Mouse (Mus musculus) CH12.LX (cell line): ENCODE results near the gene Rtf2. TPM values are rescaled to one million over a fixed set of nuclear protein-coding genes. Genes with fewer than 3 reads are reported as not detected.

ENCODE experiments used
- DNase-seq: peaks from one replicate; pipeline ENCODE4 v3.0.0-alpha.2; 2013; ENCODE audit errors: extremely low read depth
- H3K27ac ChIP-seq: 2 replicates; pipeline ENCODE4 v1.5.1; 2012; ENCODE audit warnings: low read depth, mild to moderate bottlenecking, control low read depth, moderate library complexity; ENCODE audit not compliant: insufficient read depth
- H3K27me3 ChIP-seq: replicated peaks from 2 replicates; pipeline ENCODE3; 2012; ENCODE audit warnings: inconsistent platforms
- H3K36me3 ChIP-seq, 2 experiments: replicated peaks in 1 of 2; 2 replicates each; pipeline versions ENCODE3 to v1.6.1; 2012; ENCODE audit warnings: inconsistent platforms in 1 of 2, low read length in 1 of 2, mild to moderate bottlenecking in 1 of 2, mixed read lengths in 1 of 2, moderate library complexity in 1 of 2; ENCODE audit not compliant: control insufficient read depth in 1 of 2, insufficient read depth in 1 of 2
- H3K4me1 ChIP-seq, 2 experiments: 2 replicates each; pipeline ENCODE4 v1.6.1; 2012; ENCODE audit warnings: inconsistent platforms in 1 of 2, moderate library complexity in 1 of 2; ENCODE audit not compliant: insufficient read depth in 2 of 2, control insufficient read depth in 1 of 2
- H3K4me2 ChIP-seq: 2 replicates; pipeline ENCODE4 v1.6.1; 2012; ENCODE audit warnings: low read depth, mild to moderate bottlenecking, control low read depth; ENCODE audit not compliant: poor library complexity, insufficient read depth, severe bottlenecking
- H3K4me3 ChIP-seq, 3 experiments: fragments of 150-350 bp in 1 of 3; sonication (generic) in 1 of 3; replicated peaks in 1 of 3; 2 replicates each; pipeline versions ENCODE3 to v1.5.1; 2011 to 2012; ENCODE audit warnings: low read depth in 2 of 3, low read length in 2 of 3, mild to moderate bottlenecking in 2 of 3, moderate library complexity in 2 of 3, control low read depth in 1 of 3, improper control_type of control experiment in 1 of 3, inconsistent platforms in 1 of 3, mixed read lengths in 1 of 3; ENCODE audit not compliant: poor library complexity in 1 of 3
- H3K79me2 ChIP-seq: replicated peaks from 2 replicates; pipeline ENCODE4 v1.6.1; 2012; ENCODE audit warnings: mild to moderate bottlenecking, moderate library complexity; ENCODE audit not compliant: control insufficient read depth, poor library complexity, insufficient read depth, severe bottlenecking; ENCODE audit errors: extremely low read depth
- H3K9ac ChIP-seq: 2 replicates; pipeline ENCODE4 v1.6.1; 2012; ENCODE audit warnings: low read depth, mild to moderate bottlenecking, control low read depth, moderate library complexity; ENCODE audit not compliant: insufficient read depth
- H3K9me3 ChIP-seq: replicated peaks from 2 replicates; pipeline ENCODE3; 2012; ENCODE audit warnings: low read length, inconsistent platforms, mixed read lengths
- BHLHE40 ChIP-seq: IDR thresholded peaks from 2 replicates; pipeline ENCODE4 v1.6.1; 2011; ENCODE audit warnings: mild to moderate bottlenecking, low read depth, low read length, improper control_type of control experiment
- CHD1 ChIP-seq: IDR thresholded peaks from 2 replicates; pipeline ENCODE4 v1.6.1; 2012; ENCODE audit warnings: low read depth, low read length, improper control_type of control experiment, inconsistent platforms
- CHD2 ChIP-seq: IDR thresholded peaks from 2 replicates; pipeline ENCODE4 v1.6.1; 2011; ENCODE audit warnings: low read length, improper control_type of control experiment
- CTCF ChIP-seq, 2 experiments: IDR thresholded peaks in 1 of 2; conservative IDR thresholded peaks in 1 of 2; 2 replicates each; pipeline ENCODE4 v1.5.1; 2011 to 2012; ENCODE audit warnings: low read depth in 2 of 2, low read length in 2 of 2, improper control_type of control experiment in 1 of 2, inconsistent platforms in 1 of 2, mild to moderate bottlenecking in 1 of 2, moderate library complexity in 1 of 2
- E2F4 ChIP-seq: IDR thresholded peaks from 2 replicates; pipeline ENCODE4 v1.6.1; 2011; ENCODE audit warnings: low read depth, low read length, improper control_type of control experiment; ENCODE audit not compliant: insufficient replicate concordance
- ELF1 ChIP-seq: IDR thresholded peaks from 2 replicates; pipeline ENCODE4 v1.6.1; 2014; ENCODE audit warnings: low read depth, mild to moderate bottlenecking, inconsistent platforms, low read length, improper control_type of control experiment
- EP300 ChIP-seq: IDR thresholded peaks from 2 replicates; pipeline ENCODE4 v1.6.1; 2011; ENCODE audit warnings: low read length, improper control_type of control experiment
- ETS1 ChIP-seq: conservative IDR thresholded peaks from 2 replicates; pipeline ENCODE4 v1.6.1; 2012; ENCODE audit warnings: low read depth, mild to moderate bottlenecking, inconsistent platforms, low read length, improper control_type of control experiment, moderate library complexity
- GABPA ChIP-seq: IDR thresholded peaks from 2 replicates; pipeline ENCODE4 v1.6.1; 2012; ENCODE audit warnings: low read depth, low read length, improper control_type of control experiment, inconsistent platforms; ENCODE audit not compliant: insufficient replicate concordance
- HCFC1 ChIP-seq: IDR thresholded peaks from 2 replicates; pipeline ENCODE4 v1.6.1; 2012; ENCODE audit warnings: low read depth, mild to moderate bottlenecking, inconsistent platforms, low read length, improper control_type of control experiment
- IRF4 ChIP-seq: IDR thresholded peaks from 2 replicates; pipeline ENCODE4 v1.6.1; 2014; ENCODE audit warnings: low read depth, mild to moderate bottlenecking, inconsistent platforms, low read length, improper control_type of control experiment
- JUN ChIP-seq: IDR thresholded peaks from 2 replicates; pipeline ENCODE4 v1.6.1; 2011; ENCODE audit warnings: low read depth, mild to moderate bottlenecking, low read length, improper control_type of control experiment, moderate library complexity; ENCODE audit not compliant: insufficient read depth
- JUND ChIP-seq: conservative IDR thresholded peaks from 2 replicates; pipeline ENCODE4 v1.6.1; 2011; ENCODE audit warnings: low read depth, low read length, improper control_type of control experiment
- KAT2A ChIP-seq: IDR thresholded peaks from 2 replicates; pipeline ENCODE4 v1.6.1; 2012; ENCODE audit warnings: low read length, improper control_type of control experiment, inconsistent platforms; ENCODE audit not compliant: insufficient replicate concordance
- MAFK ChIP-seq: IDR thresholded peaks from 2 replicates; pipeline ENCODE4 v1.6.1; 2011; ENCODE audit warnings: low read length, improper control_type of control experiment; ENCODE audit not compliant: insufficient replicate concordance
- MAX ChIP-seq: IDR thresholded peaks from 2 replicates; pipeline ENCODE4 v1.6.1; 2011; ENCODE audit warnings: low read length, improper control_type of control experiment
- MAZ ChIP-seq: IDR thresholded peaks from 2 replicates; pipeline ENCODE4 v1.6.1; 2012; ENCODE audit warnings: low read depth, mild to moderate bottlenecking, inconsistent platforms, low read length, improper control_type of control experiment, moderate library complexity
- MEF2A ChIP-seq: IDR thresholded peaks from 2 replicates; pipeline ENCODE4 v1.6.1; 2014; ENCODE audit warnings: low read depth, mild to moderate bottlenecking, inconsistent platforms, low read length, improper control_type of control experiment, borderline replicate concordance
- MXI1 ChIP-seq: IDR thresholded peaks from 2 replicates; pipeline ENCODE4 v1.6.1; 2011; ENCODE audit warnings: mild to moderate bottlenecking, low read depth, low read length, improper control_type of control experiment
- MYC ChIP-seq: IDR thresholded peaks from 2 replicates; pipeline ENCODE4 v1.6.1; 2011; ENCODE audit warnings: low read depth, mild to moderate bottlenecking, improper control_type of control experiment, low read length
- NELFE ChIP-seq: IDR thresholded peaks from 2 replicates; pipeline ENCODE4 v1.6.1; 2011; ENCODE audit warnings: low read depth, low read length, improper control_type of control experiment
- NRF1 ChIP-seq: IDR thresholded peaks from 2 replicates; pipeline ENCODE4 v1.6.1; 2014; ENCODE audit warnings: low read depth, mild to moderate bottlenecking, inconsistent platforms, low read length, improper control_type of control experiment, moderate library complexity
- PAX5 ChIP-seq: IDR thresholded peaks from 2 replicates; pipeline ENCODE4 v1.6.1; 2012; ENCODE audit warnings: low read length, inconsistent platforms, mixed read lengths
- POLR2A ChIP-seq: IDR thresholded peaks from 2 replicates; pipeline ENCODE4 v1.6.1; 2011; ENCODE audit warnings: low read depth, mild to moderate bottlenecking, improper control_type of control experiment, low read length
- POLR2AphosphoS2 ChIP-seq: IDR thresholded peaks from 2 replicates; pipeline ENCODE4 v1.6.1; 2011; ENCODE audit warnings: low read depth, low read length, improper control_type of control experiment
- RAD21 ChIP-seq: IDR thresholded peaks from 2 replicates; pipeline ENCODE4 v1.6.1; 2011; ENCODE audit warnings: low read depth, mild to moderate bottlenecking, low read length, improper control_type of control experiment, moderate library complexity
- RCOR1 ChIP-seq: conservative IDR thresholded peaks from 2 replicates; pipeline ENCODE4 v1.6.1; 2012; ENCODE audit warnings: low read depth, mild to moderate bottlenecking, inconsistent platforms, low read length, improper control_type of control experiment
- SIN3A ChIP-seq: IDR thresholded peaks from 2 replicates; pipeline ENCODE4 v1.6.1; 2012; ENCODE audit warnings: low read length, improper control_type of control experiment, inconsistent platforms
- SMC3 ChIP-seq: IDR thresholded peaks from 2 replicates; pipeline ENCODE4 v1.6.1; 2011; ENCODE audit warnings: low read depth, low read length, improper control_type of control experiment
- TBP ChIP-seq: conservative IDR thresholded peaks from 2 replicates; pipeline ENCODE4 v1.6.1; 2011; ENCODE audit warnings: low read depth, low read length, improper control_type of control experiment
- TCF12 ChIP-seq: IDR thresholded peaks from 2 replicates; pipeline ENCODE4 v1.6.1; 2014; ENCODE audit warnings: low read depth, mild to moderate bottlenecking, inconsistent platforms, low read length, improper control_type of control experiment
- UBTF ChIP-seq: IDR thresholded peaks from 2 replicates; pipeline ENCODE4 v1.6.1; 2012; ENCODE audit warnings: low read depth, mild to moderate bottlenecking, inconsistent platforms, low read length, improper control_type of control experiment, moderate library complexity
- USF1 ChIP-seq: IDR thresholded peaks from 2 replicates; pipeline ENCODE4 v1.6.1; 2014; ENCODE audit warnings: low read depth, mild to moderate bottlenecking, inconsistent platforms, low read length, improper control_type of control experiment
- USF2 ChIP-seq: conservative IDR thresholded peaks from 2 replicates; pipeline ENCODE4 v1.6.1; 2011; ENCODE audit warnings: low read depth, low read length, improper control_type of control experiment
- ZC3H11A ChIP-seq: IDR thresholded peaks from 2 replicates; pipeline ENCODE4 v1.6.1; 2012; ENCODE audit warnings: low read depth, mild to moderate bottlenecking, inconsistent platforms, low read length, improper control_type of control experiment
- ZKSCAN1 ChIP-seq: IDR thresholded peaks from 2 replicates; pipeline ENCODE4 v1.6.1; 2012; ENCODE audit warnings: low read depth, inconsistent platforms, low read length, improper control_type of control experiment, borderline replicate concordance
- ZMIZ1 ChIP-seq: IDR thresholded peaks from 2 replicates; pipeline ENCODE4 v1.6.1; 2012; ENCODE audit warnings: low read depth, mild to moderate bottlenecking, inconsistent platforms, low read length, improper control_type of control experiment
- ZNF384 ChIP-seq: IDR thresholded peaks from 2 replicates; pipeline ENCODE4 v1.6.1; 2012; ENCODE audit warnings: low read depth, low read length, improper control_type of control experiment, inconsistent platforms
- dilution Hi-C: fragments of 300-500 bp; cut with MboI; formaldehyde crosslinking; loops from 2 replicates; pipeline ENCODE4 v1.14.3; 2020; ENCODE audit warnings: low sequenced_read_pairs; ENCODE audit not compliant: extremely low pct_unique_long_range_greater_than_20kb, extremely low pct_ligation_motif_present
- in situ Hi-C: fragments of 300-500 bp; cut with MboI; formaldehyde crosslinking; loops from 3 replicates; pipeline ENCODE4 v1.14.3; 2019; ENCODE audit warnings: low sequenced_read_pairs, low pct_ligation_motif_present, low pct_unique_long_range_greater_than_20kb, mixed read lengths
- polyA plus RNA-seq: library from polyadenylated mRNA; unstranded; fragments of >175 nt; gene quantifications from 2 replicates; pipeline ENCODE4 v1.2.1, GENCODE M21; 2012; ENCODE audit warnings: low read depth; ENCODE audit not compliant: insufficient read length
- total RNA-seq, 2 experiments: library from RNA; depleted of rRNA; stranded (reverse); fragments of 300-350 nt in 1 of 2; fragments of >200 nt in 1 of 2; gene quantifications; 2 replicates each; pipeline ENCODE4 v1.2.3; 2012 to 2014

The Rtf2 gene
- total and polyA plus RNA-seq, 3 experiments, result 60.3 to 72.9 (median 61.4) TPM

GRCm38 (mm10) chr2:172413894-172414293 is 26.5 kb upstream of the Rtf2 start:
- in situ Hi-C loops, result no loop called here
- Histone ChIP-seq H3K4me1 (peaks cover 27 to 81% of the 10 kb centered on the region in 2 experiments), H3K4me2 (peak overlapping the region; percentile 78), H3K79me2 (no peaks in the 10 kb centered on the region), H3K36me3 (peaks cover 0 to 8% of the 10 kb centered on the region in 2 experiments), H3K9me3 (no peaks in the 10 kb centered on the region), H3K27me3 (no peaks in the 10 kb centered on the region), H3K9ac (peak overlapping the region; percentile 18), H3K27ac (peak overlapping the region; percentile 78), H3K4me3 (no peak overlapping the region)
- DNase-seq, result no peak
- dilution Hi-C loops, result no loop called here
- TF ChIP-seq KAT2A (no peak), RCOR1 (no peak), CHD2 (peak; percentile 66), CTCF (conservative IDR thresholded peaks at IDR 0.05 in 1 of 2, IDR thresholded peaks at IDR 0.05 in 1 of 2; ENCODE audit: low read depth in 2 of 2, low read length in 2 of 2) (no peak), ZKSCAN1 (no peak), ZNF384 (no peak), JUN (no peak), IRF4 (peak; percentile 78), BHLHE40 (peak; percentile 92), RAD21 (no peak), ZC3H11A (no peak), MAFK (no peak), ZMIZ1 (no peak), TBP (no peak), GABPA (no peak), MAX (peak; percentile 81), CHD1 (no peak), USF1 (peak; percentile 87), SMC3 (peak; percentile 13; the same call in 1 of the 2 replicates), NRF1 (no peak), MAZ (peak; percentile 35; the same call in 1 of the 2 replicates), HCFC1 (0 out of 2 replicates have a peak, but pooled peaks have one; percentile 25), POLR2A (no peak), JUND (no peak), ELF1 (no peak), MEF2A (peak; percentile 68; the same call in 1 of the 2 replicates), E2F4 (no peak), USF2 (peak; percentile 70), PAX5 (no peak), ETS1 (peak; percentile 88), UBTF (no peak), MYC (peak; percentile 79), POLR2AphosphoS2 (no peak), EP300 (peak; percentile 79), TCF12 (peak; percentile 88), NELFE (no peak), MXI1 (0 out of 2 replicates have a peak, but pooled peaks have one; percentile 57), SIN3A (no peak)
